Mouse (Mus musculus): ENCODE data around the gene Rpsa.

- TF ChIP-seq FLI1 (IDR thresholded peaks at IDR 0.05; ENCODE audit: low read length), result no peak
- no peak for TF ChIP-seq GATA1 (IDR thresholded peaks at IDR 0.05; ENCODE audit: borderline replicate concordance, low read length)
Measured at GRCm38 (mm10) chr9:120126868-120127267, 621 bp upstream of the Rpsa start.

Measured in megakaryocyte, embryonic 14.5 days (primary cell).